Mouse (Mus musculus) hindbrain, postnatal 0 days (tissue): ENCODE results near the gene Klf13. TPM values are rescaled to one million over a fixed set of nuclear protein-coding genes. Genes with fewer than 3 reads are reported as not detected.

ENCODE experiments used
- ATAC-seq: fragments of 200-750 bp; cut with Nextera tagmentation; 2 replicates; pipeline ENCODE4 v1.8.0; 2017; ENCODE audit warnings: mild to moderate bottlenecking, moderate TSS enrichment, moderate library complexity
- DNase-seq: peaks from one replicate; pipeline ENCODE4 v3.0.0-alpha.2; 2015; ENCODE audit warnings: low spot score
- H3K27ac ChIP-seq: fragments of 300-500 bp; sonication (generic); 2 replicates; pipeline ENCODE4 v1.5.1; 2014; ENCODE audit warnings: mild to moderate bottlenecking
- H3K27me3 ChIP-seq: fragments of 300-500 bp; sonication (generic); 2 replicates; pipeline ENCODE4 v1.6.1; 2014; ENCODE audit warnings: low read length, mixed read lengths; ENCODE audit not compliant: insufficient read depth
- H3K36me3 ChIP-seq: fragments of 300-500 bp; sonication (generic); 2 replicates; pipeline ENCODE4 v1.6.1; 2014; ENCODE audit warnings: low read length, mixed read lengths; ENCODE audit not compliant: insufficient read depth
- H3K4me1 ChIP-seq: fragments of 300-500 bp; sonication (generic); 2 replicates; pipeline ENCODE4 v1.6.1; 2014; ENCODE audit warnings: antibody characterized with exemption, low read length, mixed read lengths; ENCODE audit not compliant: insufficient read depth
- H3K4me2 ChIP-seq: fragments of 300-500 bp; sonication (generic); 2 replicates; pipeline ENCODE4 v1.6.1; 2014; ENCODE audit warnings: low read depth, mild to moderate bottlenecking, low read length, moderate library complexity, mixed read lengths
- H3K4me3 ChIP-seq: fragments of 300-500 bp; sonication (generic); 2 replicates; pipeline ENCODE4 v1.5.1; 2014; ENCODE audit warnings: low read length
- H3K9ac ChIP-seq: fragments of 300-500 bp; sonication (generic); replicated peaks from 2 replicates; pipeline ENCODE4 v1.6.1; 2014; ENCODE audit warnings: mild to moderate bottlenecking, low read length, moderate library complexity, mixed read lengths
- H3K9me3 ChIP-seq: fragments of 300-500 bp; sonication (generic); 2 replicates; pipeline ENCODE4 v1.6.1; 2016; ENCODE audit warnings: low read length, mixed read lengths
- CTCF ChIP-seq: IDR thresholded peaks from 2 replicates; pipeline ENCODE4 v1.5.1; 2016; ENCODE audit warnings: antibody characterized with exemption, control low read depth, low read depth
- WGBS: fragments of 180-500 bp; shearing (Covaris S2); extraction: QIAGEN DNeasy Blood & Tissue Kit; methylation state at CpG from one replicate; pipeline ENCODE4 v1.1.7; 2014; 5-methylcytosine and 5-hydroxymethylcytosine counted together
- polyA plus RNA-seq: library from polyadenylated mRNA; unstranded; fragments of >200 nt; fragmentation: Nextera tagmentation; extraction: Ambion mirVana; gene quantifications from 2 replicates; pipeline ENCODE4 v1.2.1, GENCODE M21; 2015
- total RNA-seq: library from RNA; depleted of rRNA; stranded (reverse); fragments of >200 nt; gene quantifications from 2 replicates; pipeline ENCODE4 v1.2.3, GENCODE M21; 2014

The Klf13 gene
- total and polyA plus RNA-seq, 2 experiments from 2014 or later, result 26.9 to 34.0 TPM

GRCm38 (mm10) chr7:63926492-63926891 lies 12.2 kb downstream of the Klf13 start:
- WGBS, result 65% methylated on average over 3 of the region's 3 CpGs

GRCm38 (mm10) chr7:63925413-63926360 lies 13.0 kb downstream of the Klf13 start:
- DNase-seq, result peak; percentile 56
- Histone ChIP-seq H3K9me3 (no peaks in the 10 kb centered on the region), H3K27me3 (no peaks in the 10 kb centered on the region), H3K4me3 (no peak overlapping the region), H3K4me1 (peaks cover 31% of the 10 kb centered on the region), H3K4me2 (peak overlapping the region; percentile 36), H3K36me3 (no peaks in the 10 kb centered on the region), H3K27ac (peak overlapping the region; percentile 58; the same call in 1 of the 2 replicates), H3K9ac (no peak overlapping the region)
- ATAC-seq, result peak; percentile 59
- 52% methylated on average over 14 of the region's 14 CpGs for WGBS
- no peak for TF ChIP-seq CTCF

More at GRCm38 (mm10) chr7:63926492-63926891, 12.2 kb downstream of the Klf13 start:
- Histone ChIP-seq H3K4me3 (no peak overlapping the region), H3K27me3 (no peaks in the 10 kb centered on the region), H3K36me3 (no peaks in the 10 kb centered on the region), H3K4me1 (peaks cover 31% of the 10 kb centered on the region), H3K27ac (0 out of 2 replicates have a peak overlapping the region, but pooled peaks have one; percentile 58), H3K4me2 (no peak overlapping the region), H3K9ac (no peak overlapping the region), H3K9me3 (no peaks in the 10 kb centered on the region)
- DNase-seq (no peak), ATAC-seq (no peak)
- no peak for TF ChIP-seq CTCF

DNA sequence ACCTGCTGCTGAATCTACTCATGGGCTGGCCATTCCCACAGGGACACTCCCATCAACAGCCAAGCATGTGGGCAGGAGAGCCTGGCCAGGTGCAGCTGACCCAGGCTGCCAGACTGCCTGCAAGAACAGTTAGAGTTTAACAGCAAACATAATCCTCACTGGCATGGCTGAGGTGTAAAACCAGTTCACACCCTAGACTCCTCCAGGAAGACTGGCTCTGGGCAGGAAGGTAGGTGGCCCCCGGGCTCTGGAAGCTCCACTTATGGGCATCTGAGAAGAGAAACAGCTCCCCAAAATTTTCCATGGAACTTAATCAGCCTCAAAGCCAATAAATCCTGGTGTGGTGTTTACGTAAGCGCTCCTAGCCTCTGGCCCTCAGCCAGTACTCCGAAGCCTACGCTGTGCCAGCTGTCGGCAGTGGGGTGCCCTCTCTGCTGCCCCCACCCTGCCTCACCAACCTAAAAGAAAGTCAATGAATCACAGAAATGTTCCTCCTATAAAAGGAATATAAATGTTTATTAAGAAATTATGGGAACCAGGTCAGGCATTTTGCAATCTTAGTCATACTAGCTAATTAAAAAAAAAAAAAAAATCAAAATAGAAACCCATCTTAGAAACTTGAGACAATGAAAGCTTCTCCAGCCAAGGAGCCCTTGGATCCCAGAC lies 13.8 kb downstream of the Klf13 start:
- no peaks in the 10 kb centered on the region for H3K36me3 ChIP-seq
- no peak overlapping the region for H3K9ac ChIP-seq
- no peaks in the 10 kb centered on the region for H3K27me3 ChIP-seq
- no peaks in the 10 kb centered on the region for H3K9me3 ChIP-seq
- peaks cover 31% of the 10 kb centered on the region for H3K4me1 ChIP-seq
- no peak for ATAC-seq
- no peak overlapping the region for H3K4me3 ChIP-seq
- no peak for TF ChIP-seq CTCF
- 29% methylated on average over 6 of the region's 6 CpGs for WGBS
- DNase-seq, result peak; percentile 78
- H3K4me2 ChIP-seq, result peak overlapping the region; percentile 36
- H3K27ac ChIP-seq, result peak overlapping the region; percentile 58; the same call in 1 of the 2 replicates

DNA sequence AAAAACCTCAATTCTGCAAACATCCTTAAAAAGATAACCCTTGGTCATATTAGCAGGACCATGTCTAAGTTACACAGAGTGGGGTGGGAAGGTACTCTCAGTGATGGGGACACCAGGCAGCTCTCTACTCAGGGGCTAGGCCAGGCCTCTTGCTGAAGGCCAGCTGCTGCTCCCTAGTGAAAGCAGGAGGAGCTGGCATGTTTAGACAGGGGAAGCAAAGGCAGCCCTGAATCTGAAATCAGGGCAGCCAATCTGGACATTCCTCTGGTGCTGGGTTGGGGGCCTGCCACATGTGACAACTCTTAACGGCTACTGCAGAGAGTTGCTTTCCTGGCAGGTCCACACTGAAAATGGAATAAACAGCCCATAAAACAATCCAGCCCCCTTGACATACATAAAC lies 14.6 kb downstream of the Klf13 start:
- Histone ChIP-seq H3K9me3 (no peaks in the 10 kb centered on the region), H3K27me3 (no peaks in the 10 kb centered on the region), H3K9ac (no peak overlapping the region), H3K4me3 (no peak overlapping the region), H3K36me3 (no peaks in the 10 kb centered on the region), H3K4me1 (peaks cover 35% of the 10 kb centered on the region), H3K4me2 (no peak overlapping the region; the same call in 1 of the 2 replicates), H3K27ac (peak overlapping the region; percentile 58; the same call in 1 of the 2 replicates)
- WGBS, result 38% methylated on average over 1 of the region's 1 CpGs
- no peak for TF ChIP-seq CTCF
- no peak for ATAC-seq
- DNase-seq, result no peak

- Histone ChIP-seq H3K36me3 (no peaks in the 10 kb centered on the region), H3K27me3 (no peaks in the 10 kb centered on the region), H3K9me3 (no peaks in the 10 kb centered on the region), H3K4me3 (no peak overlapping the region), H3K9ac (no peak overlapping the region), H3K27ac (no peak overlapping the region), H3K4me2 (no peak overlapping the region), H3K4me1 (peaks cover 38% of the 10 kb centered on the region)
- no peak for DNase-seq
- ATAC-seq, result no peak
- 71% methylated on average over 1 of the region's 1 CpGs for WGBS
- no peak for TF ChIP-seq CTCF
These were observed 15.7 kb downstream of the Klf13 start for GRCm38 (mm10) chr7:63922975-63923374.

DNA sequence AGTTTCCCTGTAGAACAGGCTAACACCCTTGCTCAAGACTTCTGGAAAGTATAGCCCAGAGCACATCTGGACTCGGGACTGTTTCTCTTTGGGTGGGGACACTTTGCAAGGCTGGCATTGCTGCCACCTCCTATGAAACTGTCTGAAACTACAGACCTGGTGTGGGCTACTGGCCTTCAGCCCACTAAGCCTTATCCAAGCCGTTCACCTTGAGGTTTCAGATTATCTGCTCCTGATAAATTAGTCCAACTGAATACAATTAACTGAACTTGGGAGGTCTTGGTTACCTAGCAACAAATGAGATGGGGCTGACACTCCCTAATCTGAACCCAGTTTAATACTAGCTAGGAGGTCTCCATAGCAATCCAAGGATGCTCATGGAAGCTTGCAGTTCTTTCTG lies 16.1 kb downstream of the Klf13 start:
- Histone ChIP-seq H3K36me3 (no peaks in the 10 kb centered on the region), H3K27ac (no peak overlapping the region; the same call in 1 of the 2 replicates), H3K27me3 (no peaks in the 10 kb centered on the region), H3K4me3 (no peak overlapping the region), H3K4me1 (peaks cover 41% of the 10 kb centered on the region), H3K9ac (no peak overlapping the region), H3K9me3 (no peaks in the 10 kb centered on the region), H3K4me2 (no peak overlapping the region)
- no peak for TF ChIP-seq CTCF
- 57% methylated on average over 2 of the region's 2 CpGs for WGBS
- DNase-seq, result no peak
- ATAC-seq, result no peak
